10 mouse cellular contexts compared by ENCODE assay signal in the genomic region with DNA sequence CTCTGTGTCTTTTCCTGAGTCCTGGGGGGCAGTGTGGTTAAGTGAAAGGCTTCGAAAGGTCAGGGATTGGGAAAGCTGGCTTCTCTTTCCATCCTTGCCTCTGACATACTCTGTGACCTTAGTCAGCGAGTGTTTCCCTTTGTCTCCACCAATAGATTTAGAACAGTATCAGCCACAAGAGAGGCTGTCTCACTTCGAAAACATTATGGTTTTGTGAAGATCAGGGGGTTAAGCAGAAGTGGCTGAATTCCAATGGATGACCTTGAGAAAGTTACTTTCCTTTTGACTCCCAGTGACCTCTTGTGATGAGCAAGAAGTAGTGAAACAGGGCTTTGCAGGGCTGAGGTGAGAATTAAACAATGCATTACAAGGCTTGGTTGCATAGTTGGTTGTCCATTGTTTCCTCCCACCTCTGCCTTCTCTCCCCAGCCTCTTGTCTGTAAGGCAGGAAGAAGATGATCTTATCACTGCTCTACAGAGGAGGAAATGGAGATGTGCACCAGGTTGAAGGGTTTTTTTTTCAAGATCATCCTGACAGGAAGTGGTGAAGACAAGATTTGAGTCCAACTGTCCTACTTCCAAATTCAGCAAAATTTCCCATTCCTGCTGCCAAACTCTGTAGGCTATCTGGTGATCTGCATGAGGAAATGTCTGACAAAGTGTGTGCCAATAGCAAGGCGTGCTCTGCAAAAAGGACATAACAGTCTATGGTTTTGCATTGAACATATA. TPM values are rescaled to one million over a fixed set of nuclear protein-coding genes. Genes with fewer than 3 reads are reported as not detected.
DNase-seq lines count a peak whose midpoint lies in the region; ATAC-seq and TF ChIP-seq lines count a peak whose summit lies in the region.
"Had no signal": no experiment of that assay in that cellular context is flagged by ENCODE, and none has a peak within 500 bp of the region (broad histone marks: within the 10 kb centered on the region; RNA-seq: fewer than 3 reads in every experiment).

No protein-coding gene starts in this region.

- DNase-seq in frontal cortex, postnatal 25 days (ENCODE audit: low spot score in 2 of 2) = no peak
- peak; percentile 52 for DNase-seq in lung, postnatal 0 days (ENCODE audit: low spot score)
- no peak for DNase-seq in lung, adult 2 months
- DNase-seq in skeletal muscle tissue, adult 2 months (ENCODE audit: low read depth, low spot score) = peak; percentile 11
- DNase-seq in left cerebral cortex, adult 8-10 months (ENCODE audit: low spot score in 2 of 2) = no peak
- no peak for DNase-seq in urinary bladder, postnatal 4 days (ENCODE audit: low spot score in 2 of 2)

- H3K27me3 ChIP-seq in lung, postnatal 0 days (replicated peaks; ENCODE audit: insufficient read depth, low read length) = no peaks in the 10 kb centered on the region
- H3K27me3 ChIP-seq: limb, embryonic 15.5 days had no signal

- no peak for TF ChIP-seq POLR2A in lung, adult 2 months (IDR thresholded peaks at IDR 0.05; ENCODE audit: borderline replicate concordance, extremely low read depth, low read depth, low read length)

- H3K27ac ChIP-seq in lung, postnatal 0 days (ENCODE audit: low read length) = no peak overlapping the region
- H3K27ac ChIP-seq: limb, embryonic 15.5 days; stomach, postnatal 0 days had no signal

- 60% methylated on average over 4 of the region's 4 CpGs for WGBS in lung, postnatal 0 days
- 57% methylated on average over 4 of the region's 4 CpGs for WGBS in lung, adult 2 months

- no peak overlapping the region for H3K4me3 ChIP-seq in lung, postnatal 0 days (ENCODE audit: low read depth, low read length)
- no peak overlapping the region for H3K4me3 ChIP-seq in lung, adult 2 months (replicated peaks; ENCODE audit: extremely low read depth, low read depth, low read length)
- H3K4me3 ChIP-seq: limb, embryonic 15.5 days had no signal

- no peak overlapping the region for H3K9ac ChIP-seq in lung, postnatal 0 days (replicated peaks; ENCODE audit: low read depth)
- H3K9ac ChIP-seq: limb, embryonic 15.5 days had no signal

- no peaks in the 10 kb centered on the region for H3K36me3 ChIP-seq in lung, postnatal 0 days (ENCODE audit: insufficient read depth, low read length)
- H3K36me3 ChIP-seq: limb, embryonic 15.5 days had no signal

- no peaks in the 10 kb centered on the region for H3K4me1 ChIP-seq in lung, postnatal 0 days (ENCODE audit: insufficient read depth, low read depth, low read length)
- peaks cover 14% of the 10 kb centered on the region for H3K4me1 ChIP-seq in lung, adult 2 months (ENCODE audit: control insufficient read depth, insufficient read depth, low read length)
- H3K4me1 ChIP-seq: limb, embryonic 15.5 days had no signal

- peak; percentile 82 for ATAC-seq in frontal cortex, adult (ENCODE audit: low TSS enrichment)
- peak; percentile 30; the same call in 1 of the 2 replicates for ATAC-seq in lung, postnatal 0 days
- ATAC-seq in granulocyte monocyte progenitor cell, adult 5-6 weeks (replicated peaks; ENCODE audit: poor library complexity, severe bottlenecking) = peak; percentile 61

- no peak for TF ChIP-seq CTCF in lung, postnatal 0 days (IDR thresholded peaks at IDR 0.05)
- no peak for TF ChIP-seq CTCF in lung, adult 2 months (IDR thresholded peaks at IDR 0.05; ENCODE audit: insufficient read depth, low read length)

- no peak overlapping the region for H3K4me2 ChIP-seq in lung, postnatal 0 days (replicated peaks; ENCODE audit: low read depth, low read length)
- H3K4me2 ChIP-seq: limb, embryonic 15.5 days had no signal

- peak; percentile 43; the same call in 1 of the 2 replicates for TF ChIP-seq EP300 in lung, postnatal 0 days (IDR thresholded peaks at IDR 0.05)

- H3K9me3 ChIP-seq in lung, postnatal 0 days (ENCODE audit: low read length) = no peaks in the 10 kb centered on the region
- H3K9me3 ChIP-seq: limb, embryonic 15.5 days had no signal

RNA-seq across cellular contexts. Expression of a gene that starts 11.7 kb away (rescaled TPM):
- 11.9 and 12.2 TPM in 2 replicates for polyA plus RNA-seq in lung, postnatal 0 days (2015; fragmentation: Nextera tagmentation; extraction: Ambion mirVana)
- 3.1 and 3.9 TPM in 2 replicates for polyA plus RNA-seq in lung, adult 2 months (2012; rRNA removed)
- total RNA-seq in granulocyte monocyte progenitor cell, adult 5-6 weeks (2014; fragmentation: Nextera tagmentation) = 52.5 and 75.4 TPM in 2 replicates
- 84.4 and 85.7 TPM in 2 replicates for total RNA-seq in granulocyte monocyte progenitor cell, adult 5-6 weeks (2017)
- total RNA-seq in left cerebral cortex, adult 8-10 months (2022) = 10 to 100 TPM in 1 of 4 experiments, 1 to 10 TPM in 3; 6.5 to 10.8 (median 8.3) TPM

Comparison
In these comparisons a context has a peak if more than half of its experiments do, and no peak if none do; other contexts are left out.
1. DNase-seq: peak in lung, postnatal 0 days (single experiment) and skeletal muscle tissue, adult 2 months (single experiment); none in frontal cortex, postnatal 25 days (0 of 2), lung, adult 2 months (single experiment), left cerebral cortex, adult 8-10 months (0 of 2) and urinary bladder, postnatal 4 days (0 of 2).
2. ATAC-seq: peak in every context shown above with its lines; median percentile 82 in frontal cortex, adult; 61 in granulocyte monocyte progenitor cell, adult 5-6 weeks; 30 in lung, postnatal 0 days.
3. RNA of a gene that starts 11.7 kb away (total RNA-seq): 52.5 to 85.7 TPM in granulocyte monocyte progenitor cell, adult 5-6 weeks; 6.5 to 10.8 TPM in left cerebral cortex, adult 8-10 months; every median in the first group is over 4 times any median in the second.